Mouse (Mus musculus) stomach, postnatal 0 days (tissue): Measurements from ENCODE around the gene Fars2. TPM values are rescaled to one million over a fixed set of nuclear protein-coding genes. Genes with fewer than 3 reads are reported as not detected.

ENCODE experiments used
- ATAC-seq: fragments of 200-750 bp; cut with Nextera tagmentation; 2 replicates; pipeline ENCODE4 v1.8.0; 2017; ENCODE audit not compliant: low FRiP score, low TSS enrichment
- DNase-seq: peaks from one replicate; pipeline ENCODE4 v3.0.0-alpha.2; 2016; ENCODE audit warnings: low spot score
- H3K27ac ChIP-seq: fragments of 300-500 bp; sonication (generic); replicated peaks from 2 replicates; pipeline ENCODE4 v1.5.1; 2014; ENCODE audit warnings: mild to moderate bottlenecking, control low read depth
- H3K27me3 ChIP-seq: fragments of 300-500 bp; sonication (generic); 2 replicates; pipeline ENCODE4 v1.6.1; 2014; ENCODE audit warnings: low read length; ENCODE audit not compliant: control insufficient read depth, insufficient read depth
- H3K36me3 ChIP-seq: fragments of 300-500 bp; sonication (generic); 2 replicates; pipeline ENCODE4 v1.6.1; 2014; ENCODE audit warnings: low read length, mixed read lengths; ENCODE audit not compliant: control insufficient read depth, insufficient read depth
- H3K4me1 ChIP-seq: fragments of 300-500 bp; sonication (generic); replicated peaks from 2 replicates; pipeline ENCODE4 v1.6.1; 2014; ENCODE audit warnings: antibody characterized with exemption; ENCODE audit not compliant: control insufficient read depth, insufficient read depth
- H3K4me2 ChIP-seq: fragments of 300-500 bp; sonication (generic); replicated peaks from 2 replicates; pipeline ENCODE4 v1.6.1; 2014; ENCODE audit warnings: low read depth, mild to moderate bottlenecking, control low read depth, moderate library complexity
- H3K4me3 ChIP-seq: fragments of 300-500 bp; sonication (generic); 2 replicates; pipeline ENCODE4 v1.5.1; 2014; ENCODE audit warnings: low read depth, low read length, control low read depth
- H3K9ac ChIP-seq: fragments of 300-500 bp; sonication (generic); 2 replicates; pipeline ENCODE4 v1.6.1; 2014; ENCODE audit warnings: mild to moderate bottlenecking, low read length, control low read depth, mixed read lengths
- H3K9me3 ChIP-seq: fragments of 300-500 bp; sonication (generic); 2 replicates; pipeline ENCODE4 v1.6.1; 2016; ENCODE audit warnings: low read length; ENCODE audit not compliant: control insufficient read depth
- CTCF ChIP-seq: IDR thresholded peaks from 2 replicates; pipeline ENCODE4 v1.5.1; 2016; ENCODE audit warnings: antibody characterized with exemption, low read depth, mild to moderate bottlenecking, moderate library complexity
- EP300 ChIP-seq: optimal IDR thresholded peaks from 2 replicates; pipeline ENCODE3; 2016; ENCODE audit warnings: antibody characterized with exemption
- WGBS: fragments of 180-500 bp; shearing (Covaris S2); extraction: QIAGEN DNeasy Blood & Tissue Kit; methylation state at CpG from one replicate; pipeline ENCODE4 v1.1.7; 2014; 5-methylcytosine and 5-hydroxymethylcytosine counted together
- polyA plus RNA-seq: library from polyadenylated mRNA; unstranded; fragments of >200 nt; fragmentation: Nextera tagmentation; extraction: Ambion mirVana; gene quantifications from 2 replicates; pipeline ENCODE4 v1.2.1, GENCODE M21; 2015

Fars2 gene
- polyA plus RNA-seq, 1 experiment from 2014 or later = 31.7 TPM

- Histone ChIP-seq H3K9me3 (no peaks in the 10 kb centered on the region), H3K4me1 (no peaks in the 10 kb centered on the region), H3K27me3 (no peaks in the 10 kb centered on the region), H3K4me2 (no peak overlapping the region), H3K9ac (no peak overlapping the region), H3K36me3 (no peaks in the 10 kb centered on the region; the same call in 1 of the 2 replicates), H3K4me3 (no peak overlapping the region), H3K27ac (no peak overlapping the region)
- WGBS = 75% methylated on average over 5 of the region's 5 CpGs
- DNase-seq = no peak
- ATAC-seq = 0 out of 2 replicates have a peak, but pooled peaks have one; percentile 63
- TF ChIP-seq EP300 = no peak
Measured at GRCm38 (mm10) chr13:36086608-36087391, 30.4 kb upstream of the Fars2 start.

DNA sequence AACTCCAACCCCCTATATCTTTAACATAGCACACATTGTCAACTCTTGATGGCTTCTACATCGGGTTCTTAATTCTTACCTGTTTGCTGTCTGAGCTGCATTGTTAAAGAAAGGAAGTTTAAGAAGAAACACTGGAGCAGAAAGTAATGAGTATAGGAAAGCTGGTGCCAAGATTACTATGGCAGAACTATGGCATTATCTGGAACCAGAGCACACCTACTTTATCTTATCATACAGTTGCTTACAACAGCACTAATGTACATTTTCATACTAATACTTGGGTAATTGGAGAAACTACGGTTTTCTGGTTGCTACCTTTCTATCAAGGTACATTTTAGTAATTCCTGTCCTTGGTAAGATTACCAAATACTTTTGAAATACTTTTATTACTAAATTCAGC is 29.8 kb upstream of the Fars2 start:
- no peaks in the 10 kb centered on the region; the same call in 1 of the 2 replicates for H3K36me3 ChIP-seq
- no peaks in the 10 kb centered on the region for H3K9me3 ChIP-seq
- DNase-seq (no peak), ATAC-seq (no peak)
- no peaks in the 10 kb centered on the region for H3K27me3 ChIP-seq
- 73% methylated on average over 2 of the region's 2 CpGs for WGBS
- H3K27ac ChIP-seq = no peak overlapping the region
- no peak overlapping the region for H3K4me3 ChIP-seq
- H3K9ac ChIP-seq = no peak overlapping the region
- H3K4me1 ChIP-seq = no peaks in the 10 kb centered on the region
- H3K4me2 ChIP-seq = no peak overlapping the region
- no peak for TF ChIP-seq CTCF
- TF ChIP-seq EP300 = no peak

- ATAC-seq = no peak
- WGBS = 55% methylated on average over 4 of the region's 4 CpGs
Measured at GRCm38 (mm10) chr13:36088168-36088567, 29.0 kb upstream of the Fars2 start.

GRCm38 (mm10) chr13:36096684-36097383 is 20.4 kb upstream of the Fars2 start:
- DNase-seq (no peak), ATAC-seq (no peak)
- Histone ChIP-seq H3K9me3 (no peaks in the 10 kb centered on the region), H3K27ac (no peak overlapping the region), H3K36me3 (no peaks in the 10 kb centered on the region), H3K27me3 (no peaks in the 10 kb centered on the region), H3K4me3 (no peak overlapping the region), H3K4me2 (no peak overlapping the region), H3K4me1 (no peaks in the 10 kb centered on the region), H3K9ac (no peak overlapping the region)
- no peak for TF ChIP-seq CTCF
- WGBS = 43% methylated on average over 5 of the region's 5 CpGs

More at GRCm38 (mm10) chr13:36088168-36088567, 29.0 kb upstream of the Fars2 start:
- H3K4me3 ChIP-seq = no peak overlapping the region
- TF ChIP-seq EP300 = no peak
- no peak for TF ChIP-seq CTCF
- no peak for DNase-seq
- H3K9me3 ChIP-seq = no peaks in the 10 kb centered on the region
- no peak overlapping the region for H3K27ac ChIP-seq
- no peak overlapping the region for H3K4me2 ChIP-seq
- no peaks in the 10 kb centered on the region; the same call in 1 of the 2 replicates for H3K36me3 ChIP-seq
- no peaks in the 10 kb centered on the region for H3K27me3 ChIP-seq
- no peaks in the 10 kb centered on the region for H3K4me1 ChIP-seq
- no peak overlapping the region for H3K9ac ChIP-seq

DNA sequence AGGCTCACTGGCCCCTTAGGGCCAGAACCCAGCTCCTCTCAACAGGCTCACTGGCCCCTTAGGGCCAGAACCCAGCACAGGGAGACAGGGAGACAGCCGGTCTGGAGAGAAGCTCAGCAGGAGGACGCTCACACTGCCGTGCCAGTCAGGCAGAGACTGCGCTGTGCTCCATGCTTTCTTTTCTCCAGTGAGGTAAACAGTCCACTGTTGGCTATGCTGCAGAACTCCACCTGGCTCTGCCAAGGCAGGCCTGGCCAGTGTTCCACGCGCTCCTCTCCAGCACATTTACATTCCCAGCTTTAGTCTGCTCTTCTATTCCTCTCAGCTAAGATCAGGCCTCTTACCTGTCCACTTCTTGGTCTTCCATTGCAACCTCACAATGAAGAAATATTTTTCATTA is 11.6 kb upstream of the Fars2 start:
- Histone ChIP-seq H3K9ac (no peak overlapping the region), H3K9me3 (no peaks in the 10 kb centered on the region), H3K36me3 (no peaks in the 10 kb centered on the region), H3K4me1 (no peaks in the 10 kb centered on the region), H3K4me2 (no peak overlapping the region), H3K27me3 (no peaks in the 10 kb centered on the region), H3K27ac (no peak overlapping the region), H3K4me3 (no peak overlapping the region)
- WGBS = 79% methylated on average over 6 of the region's 6 CpGs
- TF ChIP-seq EP300 = no peak
- no peak for TF ChIP-seq CTCF
- no peak for DNase-seq
- ATAC-seq = no peak

DNA sequence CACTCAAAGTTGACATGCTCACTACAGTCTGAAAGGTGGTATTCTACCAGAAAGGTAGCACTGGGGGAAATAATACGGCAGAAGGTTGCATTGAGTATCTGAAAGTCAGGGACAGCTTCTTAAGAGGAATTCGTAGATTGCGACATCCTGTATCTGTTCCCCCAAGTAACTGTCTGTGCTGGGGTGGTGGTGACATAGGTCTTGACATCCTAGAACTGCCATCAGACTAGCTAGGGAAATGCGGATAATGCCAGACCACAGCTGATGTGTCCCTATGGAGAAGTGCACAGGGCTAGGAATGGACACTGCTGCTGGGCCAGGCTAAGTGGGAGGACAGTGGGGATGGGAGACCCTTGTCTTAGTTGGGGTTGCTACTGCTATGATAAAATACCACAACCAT is 8.7 kb upstream of the Fars2 start:
- no peaks in the 10 kb centered on the region for H3K36me3 ChIP-seq
- TF ChIP-seq EP300 = no peak
- TF ChIP-seq CTCF = no peak
- no peak overlapping the region for H3K4me2 ChIP-seq
- no peak overlapping the region for H3K27ac ChIP-seq
- no peaks in the 10 kb centered on the region for H3K27me3 ChIP-seq
- WGBS = 94% methylated on average over 4 of the region's 4 CpGs
- no peaks in the 10 kb centered on the region for H3K9me3 ChIP-seq
- no peaks in the 10 kb centered on the region for H3K4me1 ChIP-seq
- no peak overlapping the region for H3K9ac ChIP-seq
- no peak for DNase-seq
- no peak overlapping the region for H3K4me3 ChIP-seq
- ATAC-seq = no peak
